Mouse (Mus musculus) heart, adult 9 months (tissue): ENCODE measurements around the gene Tssk4.

Experiments used
- DNase-seq, 2 experiments: peaks; one replicate each; pipeline ENCODE4 v3.0.0; 2022; ENCODE audit warnings: low spot score in 2 of 2

The Tssk4 gene

DNA sequence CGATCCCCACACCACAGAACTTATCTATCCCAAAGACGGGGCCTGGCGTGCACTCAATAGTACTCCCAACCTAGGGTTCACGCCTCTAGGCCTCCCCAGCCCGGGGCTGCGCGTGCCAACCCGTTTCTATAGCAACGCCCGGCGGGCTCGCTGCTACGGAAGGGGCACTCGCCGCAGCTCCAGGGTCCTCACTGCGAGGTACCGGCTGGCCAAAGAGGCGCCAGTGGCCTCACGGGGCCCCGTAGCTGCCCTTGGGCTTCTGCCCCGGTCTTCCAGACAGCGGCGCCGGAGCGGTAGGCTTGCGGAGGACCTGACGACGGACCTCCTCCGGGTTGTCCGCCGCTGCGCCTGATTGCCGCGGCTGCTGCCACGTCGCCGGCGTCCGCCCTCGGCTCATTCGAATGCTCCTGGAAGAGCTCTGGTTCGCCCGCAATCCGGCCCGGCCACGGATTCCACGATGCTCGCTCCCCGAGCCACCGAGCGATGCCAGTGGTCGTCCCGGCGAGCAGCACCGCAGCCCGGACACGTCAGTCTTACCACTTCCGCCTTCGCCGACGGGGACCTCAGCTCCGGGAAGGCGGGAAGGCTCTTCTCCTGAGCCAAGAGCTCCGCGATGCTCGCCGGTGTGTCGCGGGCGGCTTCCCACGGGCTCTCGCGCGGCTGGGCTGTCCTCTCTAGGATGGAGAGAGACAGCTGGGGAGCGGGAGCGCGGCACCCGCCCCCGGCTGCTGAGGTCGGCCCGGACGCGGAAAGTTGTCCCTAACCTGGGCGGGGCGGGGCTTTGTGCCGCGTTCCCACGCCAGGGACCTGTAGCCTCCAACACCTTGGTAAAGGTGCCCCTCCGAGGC is 6.7 kb upstream of the Tssk4 start, which contains the start of gene Tm9sf1:
TSS of gene Tm9sf1 (minus strand) at position 747 of the 848 bp plus-strand sequence.
- DNase-seq, result peak; percentile 91 to 93

DNA sequence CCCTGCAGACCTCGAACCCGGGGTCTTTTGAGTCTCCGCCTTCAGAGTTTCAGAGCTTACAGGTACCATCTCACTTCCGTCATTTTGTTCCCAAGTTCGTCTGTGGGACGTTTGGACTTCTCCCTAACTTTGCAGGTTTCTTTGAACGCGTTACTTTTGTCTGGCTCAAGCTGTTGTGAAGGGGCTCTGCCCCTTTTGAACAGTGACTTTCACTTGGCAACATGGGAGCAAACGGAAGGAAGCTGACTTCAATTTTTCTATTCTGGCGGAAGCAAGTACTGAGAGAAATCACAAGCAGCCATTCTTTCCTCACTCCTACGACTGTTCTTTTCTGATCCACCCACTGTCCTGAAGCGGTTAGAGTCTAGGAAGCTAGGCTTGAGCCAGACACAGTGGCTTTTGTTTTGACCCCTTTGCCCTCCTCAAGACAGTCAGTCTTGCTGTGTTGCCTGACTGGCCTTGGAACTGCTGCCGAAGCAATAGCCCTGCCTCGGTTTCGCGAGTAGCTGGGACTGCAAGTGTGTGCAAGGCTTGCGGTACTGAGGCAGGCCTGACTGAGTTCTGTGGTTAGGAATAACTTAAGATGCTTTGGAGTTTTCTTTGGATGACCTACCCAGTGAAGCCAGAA is 5.6 kb upstream of the Tssk4 start:
- DNase-seq, result no peak

DNA sequence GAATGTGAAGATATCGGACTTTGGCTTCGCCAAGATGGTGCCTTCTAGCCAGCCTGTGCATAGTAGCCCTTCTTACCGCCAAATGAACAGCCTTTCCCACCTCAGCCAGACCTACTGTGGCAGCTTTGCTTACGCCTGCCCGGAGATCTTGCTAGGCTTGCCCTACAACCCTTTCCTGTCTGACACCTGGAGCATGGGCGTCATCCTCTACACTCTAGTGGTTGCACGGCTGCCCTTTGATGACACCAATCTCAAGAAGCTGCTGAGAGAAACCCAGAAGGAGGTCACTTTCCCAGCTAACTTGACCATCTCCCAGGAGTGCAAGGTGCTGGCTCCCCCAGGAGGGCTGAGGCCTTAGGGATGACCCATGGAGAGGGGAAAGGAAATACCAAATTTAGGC is 1.5 kb downstream of the Tssk4 start:
- DNase-seq, result no peak

DNA sequence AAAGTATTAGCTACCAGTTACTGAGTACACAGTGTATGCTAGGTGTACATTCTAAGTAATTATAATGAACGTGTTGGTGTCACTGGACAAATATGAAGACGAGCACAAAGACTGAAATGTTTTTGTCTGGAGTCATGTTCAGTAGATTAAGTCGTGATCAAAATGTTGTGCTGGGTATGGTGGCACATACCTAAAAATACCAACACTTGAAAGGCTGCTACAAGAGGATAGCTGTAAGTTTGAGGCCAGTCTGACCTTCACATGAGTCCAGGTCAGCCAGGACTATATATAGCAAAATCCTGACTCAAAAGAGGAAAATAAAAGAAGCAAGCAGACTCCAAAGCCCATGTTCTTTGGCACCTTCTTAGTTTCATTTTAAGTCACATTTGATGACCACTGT is 7.0 kb downstream of the Tssk4 start:
- no peak for DNase-seq

DNA sequence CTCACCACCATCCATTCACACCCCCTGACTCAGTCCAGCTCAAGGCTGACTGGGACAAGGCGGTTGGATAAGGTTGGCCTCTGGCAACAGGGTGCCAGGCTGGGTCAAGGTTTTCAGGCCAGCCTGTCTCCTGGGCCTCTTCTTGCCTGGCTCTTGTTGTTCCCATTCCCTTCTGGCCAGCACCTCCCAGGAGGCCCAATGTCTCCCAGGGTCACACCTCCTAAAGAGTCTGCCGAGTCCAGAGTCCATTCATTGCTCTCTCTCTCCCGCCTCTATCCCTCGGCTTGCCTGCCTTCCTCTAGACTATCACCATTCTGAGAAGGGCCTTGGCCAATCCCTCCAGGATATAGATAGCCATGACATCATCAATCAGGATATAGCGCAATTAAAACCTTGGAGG is 8.0 kb downstream of the Tssk4 start:
- no peak for DNase-seq

DNA sequence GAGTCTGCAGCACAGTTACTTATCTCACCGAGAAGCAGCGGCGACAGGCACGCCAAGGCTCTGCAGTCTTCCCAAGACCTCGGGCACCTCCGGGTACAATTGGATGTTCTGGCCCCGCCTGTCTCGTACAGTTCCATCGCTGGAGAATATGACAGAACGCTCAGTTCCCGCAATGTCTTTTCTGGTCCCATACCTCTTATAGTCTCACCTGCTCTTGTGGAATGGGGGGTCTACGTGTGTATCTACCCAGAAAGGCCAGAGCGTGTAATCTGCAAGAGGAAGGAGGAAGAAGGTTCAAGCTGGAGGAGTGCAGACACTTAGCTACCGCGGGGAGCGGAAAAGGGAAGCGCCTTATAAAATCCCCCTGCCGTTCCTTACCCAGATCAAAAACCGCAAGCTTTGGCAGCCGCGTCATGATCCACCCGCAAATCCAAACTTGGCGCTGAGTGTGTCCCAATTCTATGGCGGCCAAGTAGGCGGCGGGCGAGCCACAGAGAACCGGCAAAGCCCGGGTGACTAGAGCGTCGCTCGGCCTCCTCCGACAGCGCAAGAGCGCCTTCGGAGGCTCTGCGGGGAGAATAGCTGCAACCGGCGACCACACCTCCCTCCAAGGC is 10.1 kb downstream of the Tssk4 start, which contains the start of gene Mdp1:
TSS of gene Mdp1 (minus strand) at position 549 of the 614 bp plus-strand sequence.
- peak; percentile 54 to 70 for DNase-seq

DNA sequence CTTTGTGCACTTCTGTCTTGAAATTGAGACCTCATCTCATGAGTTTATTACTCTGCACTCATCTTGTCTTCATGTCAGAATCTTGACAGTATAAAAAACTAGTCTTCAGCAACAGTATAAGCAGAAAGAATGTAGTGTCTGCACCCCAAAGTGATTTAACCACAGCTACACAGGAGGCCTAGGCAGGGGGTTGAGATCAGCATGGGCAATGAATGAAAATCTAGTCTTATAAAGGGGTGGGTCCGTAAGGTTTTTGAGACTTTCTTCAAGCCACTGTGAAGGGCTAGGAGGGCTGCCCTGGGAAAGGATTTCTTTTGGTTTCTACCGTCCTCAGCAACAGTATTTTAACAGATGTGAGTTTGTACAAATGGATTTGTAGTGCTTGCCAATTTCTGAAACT is 10.7 kb downstream of the Tssk4 start:
- no peak for DNase-seq

DNA sequence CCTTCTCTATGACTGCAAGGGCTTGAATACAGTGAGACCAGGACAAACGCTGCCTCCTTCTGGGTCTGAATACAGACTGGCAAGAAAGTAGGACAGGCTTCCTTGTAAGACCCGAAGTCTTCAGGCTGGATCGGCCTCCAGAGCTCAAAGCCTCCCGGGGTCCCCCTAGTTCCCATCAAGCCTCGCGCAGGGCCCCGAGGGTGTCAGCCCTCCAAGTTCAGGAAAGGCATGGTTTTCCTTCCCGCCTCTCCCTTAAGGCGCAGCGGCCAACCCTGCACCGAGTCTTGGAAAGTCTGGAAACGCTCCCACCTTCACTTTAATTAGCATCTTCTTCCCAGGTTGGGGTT is 21.5 kb downstream of the Tssk4 start:
- no peak for DNase-seq

DNA sequence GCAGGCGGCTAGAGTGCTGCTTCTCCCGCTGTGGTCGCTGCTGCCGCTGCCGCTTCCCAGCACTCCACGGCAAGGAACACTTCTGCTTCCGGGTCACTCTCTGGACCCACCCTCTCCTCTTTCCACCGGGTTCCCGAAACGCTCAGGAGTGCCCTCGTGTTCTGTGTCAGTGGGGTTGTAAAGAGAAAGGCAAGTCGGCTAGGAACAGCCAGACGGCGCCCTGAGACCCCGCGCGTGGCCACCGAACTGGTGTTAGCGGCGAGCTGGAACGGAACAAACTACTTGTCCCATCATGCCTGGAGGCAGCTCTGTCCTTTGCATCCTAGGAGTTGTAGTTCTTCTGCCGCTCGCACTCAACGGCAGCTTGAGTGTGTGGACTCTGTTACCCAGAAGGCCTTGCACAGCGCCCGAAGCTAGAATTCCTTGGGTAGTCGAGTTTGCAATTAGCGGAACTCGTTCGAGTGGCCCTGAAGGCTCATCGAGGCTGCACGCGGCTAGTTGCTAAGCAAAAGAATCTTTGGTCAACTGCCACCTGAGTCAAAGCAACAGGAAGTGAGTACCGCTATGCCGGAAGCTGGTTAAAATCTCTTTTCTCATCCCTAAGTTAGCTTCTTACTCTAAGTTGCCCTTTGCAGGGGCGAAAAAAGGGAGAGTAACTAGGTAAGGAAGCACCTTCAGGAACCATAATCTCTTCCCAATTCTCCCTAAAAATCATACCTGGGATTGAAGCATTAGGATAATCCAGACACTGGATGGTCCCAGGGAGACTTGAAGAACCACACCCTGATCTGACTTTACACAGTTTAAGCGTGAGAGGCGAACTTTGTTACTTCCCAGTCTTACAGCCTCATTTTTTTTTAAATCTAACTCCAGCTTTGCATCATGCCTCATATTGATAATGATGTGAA is 22.1 kb downstream of the Tssk4 start, which contains the start of the genes Gmpr2 and Nedd8:
TSS of gene Gmpr2 (plus strand) at position 109 of the 908 bp plus-strand sequence.
TSS of gene Nedd8 (minus strand) at position 292 of the 908 bp plus-strand sequence.
- DNase-seq, result peak; percentile 95

DNA sequence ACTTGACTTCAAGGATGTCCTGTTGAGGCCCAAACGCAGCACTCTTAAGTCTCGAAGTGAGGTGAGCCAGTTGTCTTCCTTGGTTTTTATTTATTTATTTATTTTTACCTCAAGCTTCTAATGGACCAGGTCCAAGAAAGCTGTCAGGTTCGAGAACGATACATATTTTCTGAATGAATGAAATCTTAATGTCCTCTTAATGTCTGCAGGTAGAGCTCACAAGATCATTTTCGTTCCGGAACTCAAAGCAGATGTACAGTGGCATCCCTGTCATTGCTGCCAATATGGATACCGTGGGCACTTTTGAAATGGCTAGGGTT is 22.7 kb downstream of the Tssk4 start:
- DNase-seq, result no peak

DNA sequence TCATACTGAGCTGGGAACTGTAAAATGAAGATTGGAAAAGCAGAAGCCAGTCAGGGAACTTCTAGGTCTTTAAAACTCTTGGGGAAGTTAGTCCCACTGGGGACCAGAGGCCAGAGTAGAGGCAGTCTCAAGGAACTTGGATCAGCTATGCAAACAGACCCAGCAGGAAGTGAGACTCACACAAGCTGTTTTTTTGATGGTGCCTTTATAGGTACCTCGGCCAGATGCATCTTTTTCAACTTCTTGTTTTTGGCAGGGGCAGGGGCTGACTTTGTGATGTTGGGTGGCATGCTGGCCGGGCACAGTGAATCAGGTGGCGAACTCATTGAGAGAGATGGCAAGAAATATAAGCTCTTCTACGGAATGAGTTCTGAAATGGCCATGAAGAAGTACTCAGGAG is 27.6 kb downstream of the Tssk4 start:
- no peak for DNase-seq

DNA sequence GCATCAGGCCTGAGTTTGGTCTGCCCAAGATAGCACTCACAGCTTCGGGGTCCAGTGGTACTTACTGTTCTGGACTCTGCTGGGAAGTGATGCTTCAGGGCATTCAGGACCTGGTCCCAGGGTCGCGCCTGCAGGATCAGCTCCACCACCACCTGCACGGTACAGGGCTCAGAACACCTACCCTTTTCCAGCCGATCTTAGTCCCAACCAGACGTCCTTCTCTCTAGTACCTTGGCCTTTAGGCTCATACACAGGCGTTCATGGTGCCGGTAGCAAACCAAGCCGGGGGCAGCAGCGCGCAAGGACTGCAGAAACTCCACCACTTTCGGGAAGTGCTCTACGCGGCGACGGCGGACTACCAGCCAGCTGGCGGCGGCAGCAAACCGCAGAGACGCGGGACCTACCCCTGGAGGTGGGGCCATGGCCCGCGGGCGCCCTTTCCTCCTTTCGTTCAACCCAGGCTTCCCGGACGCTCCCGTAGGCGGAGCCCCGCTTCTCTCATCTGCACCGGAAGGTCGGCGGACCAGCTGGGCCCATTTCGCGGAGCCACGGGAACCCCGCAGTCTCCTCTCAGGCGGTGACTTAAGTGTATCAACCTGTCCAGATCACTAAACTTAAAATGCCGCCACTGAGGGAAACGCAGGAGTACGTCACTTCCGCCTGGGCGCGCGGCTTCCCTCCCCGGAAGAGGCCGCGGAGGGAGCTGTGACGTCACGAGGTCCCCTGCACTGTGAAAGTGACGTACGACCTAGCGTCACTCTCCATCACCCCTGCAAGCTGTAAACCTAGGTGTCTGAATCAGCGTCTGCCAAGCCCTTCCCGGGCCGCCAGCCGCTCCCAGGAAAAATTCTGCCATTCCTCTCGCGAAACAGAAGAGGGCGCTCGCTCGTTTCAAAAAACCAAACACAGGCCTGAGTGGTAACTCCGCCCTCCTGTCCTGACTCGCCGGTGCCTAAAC is 31.5 kb downstream of the Tssk4 start, which contains the start of gene Tinf2:
TSS of gene Tinf2 (minus strand) at position 661 of the 958 bp plus-strand sequence.
- DNase-seq, result peak; percentile 93

DNA sequence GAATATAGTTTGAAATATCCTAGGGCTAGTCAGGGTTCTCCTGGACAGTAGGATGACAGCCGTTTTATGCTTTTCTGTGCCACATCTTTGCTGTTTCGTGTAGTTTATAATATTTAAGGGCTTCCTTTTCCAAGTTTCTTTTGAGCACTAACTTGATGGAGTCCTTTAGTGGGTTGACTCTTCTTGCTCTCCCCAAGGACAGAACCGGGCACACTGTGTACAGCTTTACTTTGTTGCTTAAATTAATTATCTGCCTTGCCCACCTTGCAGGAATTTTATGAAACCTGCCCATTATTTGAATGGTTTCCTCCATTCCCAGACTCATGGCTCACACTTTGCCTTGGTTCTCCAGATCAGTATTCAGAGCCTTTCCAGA is 32.1 kb downstream of the Tssk4 start:
- no peak for DNase-seq

DNA sequence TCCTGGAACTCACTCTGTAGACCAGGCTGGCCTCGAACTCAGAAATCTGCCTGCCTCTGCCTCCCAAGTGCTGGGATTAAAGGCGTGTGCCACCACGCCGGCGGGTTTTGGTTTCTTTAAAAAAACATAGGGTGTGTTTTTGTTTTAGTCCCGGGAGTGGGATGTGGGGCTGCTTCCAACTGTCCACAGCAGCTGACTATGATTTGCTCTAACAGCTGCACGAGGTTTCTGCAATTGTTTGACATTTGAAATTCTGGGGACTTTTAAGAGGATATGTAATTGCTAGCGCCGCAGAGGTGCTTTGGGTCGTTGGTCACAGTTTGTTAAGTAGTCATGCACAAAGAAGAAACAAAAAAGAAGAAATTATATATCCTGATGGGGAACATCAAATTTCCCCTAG is 39.4 kb downstream of the Tssk4 start:
- no peak for DNase-seq

DNA sequence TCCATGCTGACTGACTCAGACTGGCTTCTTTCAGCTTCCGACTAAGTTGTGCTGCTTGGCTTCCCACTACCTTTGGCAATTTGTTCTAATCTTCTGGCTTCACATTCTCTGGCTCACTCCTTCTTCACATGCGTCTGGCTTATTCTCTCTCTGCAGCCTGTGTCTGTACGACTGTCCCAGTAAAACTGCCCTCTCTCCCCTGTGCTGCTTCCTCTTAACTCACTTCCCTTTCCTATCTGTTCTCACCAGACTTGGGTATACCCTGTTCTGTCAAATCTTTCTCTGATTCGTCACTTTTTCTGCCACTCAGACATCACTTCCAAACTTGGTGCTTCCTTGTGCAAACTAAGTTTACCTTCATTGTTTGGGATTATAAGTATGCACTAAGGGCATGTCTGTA is 47.2 kb downstream of the Tssk4 start:
- DNase-seq, result no peak

DNA sequence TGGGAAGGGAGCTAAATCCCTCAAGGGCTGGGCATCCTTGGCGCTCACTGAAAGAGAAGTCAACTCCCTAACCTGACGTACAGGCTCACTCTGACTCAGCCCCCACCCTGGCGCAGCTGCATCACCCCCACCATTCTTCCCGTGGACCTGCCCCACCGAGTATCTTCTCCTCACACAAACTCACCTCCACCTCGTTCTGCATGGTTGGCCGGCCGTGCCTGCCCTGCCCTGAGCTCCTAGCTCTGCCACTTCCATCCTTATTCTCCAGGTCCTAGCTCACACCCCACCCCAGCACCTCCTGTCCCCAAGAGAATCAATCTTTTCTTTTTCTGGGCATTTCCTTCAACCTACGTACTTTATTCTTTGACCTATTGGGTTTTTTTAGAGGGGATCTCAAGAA is 51.1 kb downstream of the Tssk4 start:
- DNase-seq, result no peak
